Mouse (Mus musculus) intestine, embryonic 14.5 days (tissue): ENCODE results near the gene Adgrb2. TPM values are rescaled to one million over a fixed set of nuclear protein-coding genes. Genes with fewer than 3 reads are reported as not detected.

ENCODE experiments used
- ATAC-seq: fragments of 200-750 bp; cut with Nextera tagmentation; replicated peaks from 2 replicates; pipeline ENCODE4 v1.8.0; 2017; ENCODE audit warnings: low read depth, moderate number of reproducible peaks, moderate TSS enrichment, moderate library complexity; ENCODE audit not compliant: low FRiP score, low TSS enrichment
- DNase-seq: peaks from one replicate; pipeline ENCODE4 v3.0.0-alpha.2; 2018; ENCODE audit warnings: low spot score
- H3K27ac ChIP-seq: fragments of 300-500 bp; sonication (generic); 2 replicates; pipeline ENCODE4 v1.5.1; 2014; ENCODE audit warnings: low read depth, mild to moderate bottlenecking, control low read depth
- H3K27me3 ChIP-seq: fragments of 300-500 bp; sonication (generic); replicated peaks from 2 replicates; pipeline ENCODE4 v1.6.1; 2014; ENCODE audit warnings: low read length, control low read depth; ENCODE audit not compliant: control insufficient read depth, insufficient read depth
- H3K36me3 ChIP-seq: fragments of 300-500 bp; sonication (generic); 2 replicates; pipeline ENCODE4 v1.6.1; 2014; ENCODE audit warnings: low read length, control low read depth; ENCODE audit not compliant: control insufficient read depth, insufficient read depth
- H3K4me1 ChIP-seq: fragments of 300-500 bp; sonication (generic); replicated peaks from 2 replicates; pipeline ENCODE4 v1.6.1; 2014; ENCODE audit warnings: low read length, control low read depth, mixed read lengths; ENCODE audit not compliant: control insufficient read depth, insufficient read depth
- H3K4me2 ChIP-seq: fragments of 300-500 bp; sonication (generic); 2 replicates; pipeline ENCODE4 v1.6.1; 2014; ENCODE audit warnings: low read length
- H3K4me3 ChIP-seq: fragments of 300-500 bp; sonication (generic); 2 replicates; pipeline ENCODE4 v1.5.1; 2014; ENCODE audit warnings: low read depth, low read length, control low read depth, mixed read lengths
- H3K9ac ChIP-seq: fragments of 300-500 bp; sonication (generic); 2 replicates; pipeline ENCODE4 v1.6.1; 2014; ENCODE audit warnings: mild to moderate bottlenecking, low read length
- H3K9me3 ChIP-seq: fragments of 300-500 bp; sonication (generic); 2 replicates; pipeline ENCODE4 v1.6.1; 2016; ENCODE audit warnings: low read length, control low read depth; ENCODE audit not compliant: control insufficient read depth
- WGBS: fragments of 180-500 bp; shearing (Covaris S2); extraction: QIAGEN DNeasy Blood & Tissue Kit; methylation state at CpG from one replicate; pipeline ENCODE4 v1.1.7; 2014; 5-methylcytosine and 5-hydroxymethylcytosine counted together
- polyA plus RNA-seq: library from polyadenylated mRNA; unstranded; fragments of >200 nt; fragmentation: Nextera tagmentation; extraction: Ambion mirVana; gene quantifications from 2 replicates; pipeline ENCODE4 v1.2.1, GENCODE M21; 2014

The Adgrb2 gene
- polyA plus RNA-seq, 1 experiment from 2014 or later, result 2.9 TPM

GRCm38 (mm10) chr4:129983764-129984420, 778 bp upstream of the Adgrb2 start:
- peak overlapping the region; percentile 60 for H3K4me3 ChIP-seq
- peaks cover 21% of the 10 kb centered on the region for H3K4me1 ChIP-seq
- H3K27me3 ChIP-seq, result peaks cover 56% of the 10 kb centered on the region
- WGBS, result 3% methylated on average over 15 of the region's 15 CpGs
- H3K27ac ChIP-seq, result no peak overlapping the region
- ATAC-seq (no peak), DNase-seq (peak; percentile 83)
- H3K9ac ChIP-seq, result no peak overlapping the region
- peak overlapping the region; percentile 91 for H3K4me2 ChIP-seq
- no peaks in the 10 kb centered on the region for H3K9me3 ChIP-seq
- H3K36me3 ChIP-seq, result no peaks in the 10 kb centered on the region

GRCm38 (mm10) chr4:129985161-129985670, 546 bp downstream of the Adgrb2 start:
- WGBS, result 1% methylated on average over 36 of the region's 48 CpGs
- Histone ChIP-seq H3K36me3 (no peaks in the 10 kb centered on the region), H3K27ac (no peak overlapping the region), H3K4me1 (peaks cover 21% of the 10 kb centered on the region), H3K9me3 (no peaks in the 10 kb centered on the region), H3K27me3 (peaks cover 59% of the 10 kb centered on the region), H3K4me3 (peak overlapping the region; percentile 60), H3K9ac (peak overlapping the region; percentile 60), H3K4me2 (peak overlapping the region; percentile 91)
- ATAC-seq (no peak), DNase-seq (peak; percentile 66)

GRCm38 (mm10) chr4:129985671-129986441, 1.2 kb downstream of the Adgrb2 start:
- peak overlapping the region; percentile 60 for H3K4me3 ChIP-seq
- H3K36me3 ChIP-seq, result no peaks in the 10 kb centered on the region
- no peak overlapping the region for H3K27ac ChIP-seq
- ATAC-seq (no peak), DNase-seq (peak; percentile 77)
- H3K9me3 ChIP-seq, result no peaks in the 10 kb centered on the region
- peak overlapping the region; percentile 60; the same call in 1 of the 2 replicates for H3K9ac ChIP-seq
- peaks cover 21% of the 10 kb centered on the region for H3K4me1 ChIP-seq
- 1% methylated on average over 53 of the region's 58 CpGs for WGBS
- H3K4me2 ChIP-seq, result peak overlapping the region; percentile 91
- H3K27me3 ChIP-seq, result peaks cover 57% of the 10 kb centered on the region

- no peaks in the 10 kb centered on the region for H3K36me3 ChIP-seq
- H3K4me1 ChIP-seq, result peaks cover 21% of the 10 kb centered on the region
- peak overlapping the region; percentile 89 for H3K4me2 ChIP-seq
- H3K27me3 ChIP-seq, result peaks cover 50% of the 10 kb centered on the region
- WGBS, result 2% methylated on average over 47 of the region's 53 CpGs
- H3K9me3 ChIP-seq, result no peaks in the 10 kb centered on the region
- H3K27ac ChIP-seq, result no peak overlapping the region
- peak; percentile 29; the same call in 1 of the 2 replicates for ATAC-seq
- peak; percentile 65 for DNase-seq
- peak overlapping the region; percentile 42 for H3K4me3 ChIP-seq
- H3K9ac ChIP-seq, result peak overlapping the region; percentile 49
Measured at GRCm38 (mm10) chr4:129987825-129988504, 3.3 kb downstream of the Adgrb2 start.

- ATAC-seq (no peak), DNase-seq (no peak)
- Histone ChIP-seq H3K4me2 (no peak overlapping the region), H3K9me3 (no peaks in the 10 kb centered on the region), H3K27ac (no peak overlapping the region), H3K4me1 (peaks cover 13% of the 10 kb centered on the region), H3K36me3 (no peaks in the 10 kb centered on the region), H3K27me3 (peaks cover 36% of the 10 kb centered on the region), H3K9ac (no peak overlapping the region), H3K4me3 (no peak overlapping the region)
- 69% methylated on average over 4 of the region's 4 CpGs for WGBS
Measured at GRCm38 (mm10) chr4:129989925-129990324, 5.3 kb downstream of the Adgrb2 start.

- H3K9ac ChIP-seq, result no peak overlapping the region
- no peaks in the 10 kb centered on the region for H3K4me1 ChIP-seq
- WGBS, result 75% methylated on average over 16 of the region's 16 CpGs
- no peaks in the 10 kb centered on the region for H3K9me3 ChIP-seq
- no peak overlapping the region for H3K4me3 ChIP-seq
- H3K27me3 ChIP-seq, result peaks cover 19% of the 10 kb centered on the region
- no peaks in the 10 kb centered on the region for H3K36me3 ChIP-seq
- H3K27ac ChIP-seq, result no peak overlapping the region
- ATAC-seq (no peak), DNase-seq (no peak)
- no peak overlapping the region for H3K4me2 ChIP-seq
Measured at GRCm38 (mm10) chr4:129992720-129993119, 8.1 kb downstream of the Adgrb2 start.

- Histone ChIP-seq H3K4me1 (no peaks in the 10 kb centered on the region), H3K4me2 (no peak overlapping the region), H3K27me3 (peaks cover 19% of the 10 kb centered on the region), H3K9ac (no peak overlapping the region), H3K4me3 (no peak overlapping the region), H3K36me3 (no peaks in the 10 kb centered on the region), H3K9me3 (no peaks in the 10 kb centered on the region), H3K27ac (no peak overlapping the region)
- WGBS, result 97% methylated on average over 5 of the region's 5 CpGs
- DNase-seq, result no peak
- no peak for ATAC-seq
Measured at GRCm38 (mm10) chr4:129993213-129993612, 8.5 kb downstream of the Adgrb2 start.

- DNase-seq (no peak), ATAC-seq (no peak)
- no peak overlapping the region for H3K27ac ChIP-seq
- no peaks in the 10 kb centered on the region for H3K36me3 ChIP-seq
- H3K4me2 ChIP-seq, result no peak overlapping the region
- H3K4me3 ChIP-seq, result no peak overlapping the region
- no peaks in the 10 kb centered on the region for H3K4me1 ChIP-seq
- 81% methylated on average over 16 of the region's 16 CpGs for WGBS
- no peaks in the 10 kb centered on the region for H3K9me3 ChIP-seq
- H3K9ac ChIP-seq, result no peak overlapping the region
- H3K27me3 ChIP-seq, result peaks cover 12% of the 10 kb centered on the region; the same call in 1 of the 2 replicates
Measured at GRCm38 (mm10) chr4:129993944-129994695, 9.4 kb downstream of the Adgrb2 start.
